Mouse (Mus musculus) midbrain, embryonic 15.5 days (tissue): ENCODE results near the gene Nrxn2. TPM values are rescaled to one million over a fixed set of nuclear protein-coding genes. Genes with fewer than 3 reads are reported as not detected.
A peak's percentile ranks its signal among the peaks of the same experiment; 100 is the strongest.

Experiments used
- ATAC-seq: fragments of 200-750 bp; cut with Nextera tagmentation; replicated peaks from 2 replicates; pipeline ENCODE4 v1.8.0; 2017; ENCODE audit warnings: moderate TSS enrichment
- H3K27ac ChIP-seq: fragments of 300-500 bp; sonication (generic); 2 replicates; pipeline ENCODE4 v1.5.1; 2015; ENCODE audit warnings: mild to moderate bottlenecking, inconsistent platforms
- H3K27me3 ChIP-seq: fragments of 300-500 bp; sonication (generic); replicated peaks from 2 replicates; pipeline ENCODE4 v1.6.1; 2015; ENCODE audit warnings: inconsistent platforms
- H3K36me3 ChIP-seq: fragments of 300-500 bp; sonication (generic); replicated peaks from 2 replicates; pipeline ENCODE4 v1.6.1; 2015; ENCODE audit warnings: inconsistent platforms
- H3K4me1 ChIP-seq: fragments of 300-500 bp; sonication (generic); 2 replicates; pipeline ENCODE4 v1.6.1; 2015; ENCODE audit warnings: inconsistent platforms
- H3K4me2 ChIP-seq: fragments of 300-500 bp; sonication (generic); 2 replicates; pipeline ENCODE4 v1.6.1; 2015; ENCODE audit warnings: inconsistent platforms, mild to moderate bottlenecking, moderate library complexity
- H3K4me3 ChIP-seq: fragments of 300-500 bp; sonication (generic); 2 replicates; pipeline ENCODE4 v1.5.1; 2015; ENCODE audit warnings: mild to moderate bottlenecking, inconsistent platforms
- H3K9ac ChIP-seq: fragments of 300-500 bp; sonication (generic); 2 replicates; pipeline ENCODE4 v1.6.1; 2015; ENCODE audit warnings: mild to moderate bottlenecking, inconsistent platforms
- H3K9me3 ChIP-seq: fragments of 300-500 bp; sonication (generic); 2 replicates; pipeline ENCODE4 v1.6.1; 2016; ENCODE audit warnings: inconsistent platforms
- WGBS: fragments of 180-500 bp; shearing (Covaris S2); methylation state at CpG from one replicate; pipeline ENCODE4 v1.1.7; 2015; ENCODE audit warnings: mixed read lengths; 5-methylcytosine and 5-hydroxymethylcytosine counted together
- polyA plus RNA-seq: library from polyadenylated mRNA; unstranded; fragments of >200 nt; fragmentation: Nextera tagmentation; extraction: Ambion mirVana; gene quantifications from 2 replicates; pipeline ENCODE4 v1.2.1, GENCODE M21; 2015

The Nrxn2 gene
- polyA plus RNA-seq, 1 experiment from 2014 or later: 44.6 TPM

- no peak for ATAC-seq
- Histone ChIP-seq H3K4me3 (no peak overlapping the region), H3K27me3 (no peaks in the 10 kb centered on the region), H3K4me2 (no peak overlapping the region), H3K36me3 (no peaks in the 10 kb centered on the region), H3K4me1 (peaks cover 95% of the 10 kb centered on the region), H3K9ac (peak overlapping the region; percentile 4; the same call in 1 of the 2 replicates), H3K9me3 (no peaks in the 10 kb centered on the region), H3K27ac (peak overlapping the region; percentile 90)
- WGBS: 48% methylated on average over 5 of the region's 5 CpGs
Observed at GRCm38 (mm10) chr19:6448752-6449151, 30.2 kb downstream of the Nrxn2 start.

GRCm38 (mm10) chr19:6449841-6450240, 31.3 kb downstream of the Nrxn2 start:
- no peak overlapping the region for H3K27ac ChIP-seq
- WGBS: 72% methylated on average over 7 of the region's 7 CpGs
- ATAC-seq: no peak
- H3K36me3 ChIP-seq: no peaks in the 10 kb centered on the region
- H3K9me3 ChIP-seq: no peaks in the 10 kb centered on the region
- peaks cover 96% of the 10 kb centered on the region for H3K4me1 ChIP-seq
- H3K27me3 ChIP-seq: no peaks in the 10 kb centered on the region
- no peak overlapping the region for H3K9ac ChIP-seq
- H3K4me3 ChIP-seq: no peak overlapping the region
- no peak overlapping the region for H3K4me2 ChIP-seq

GRCm38 (mm10) chr19:6452030-6452494, 33.5 kb downstream of the Nrxn2 start:
- Histone ChIP-seq H3K4me1 (peaks cover 76% of the 10 kb centered on the region), H3K27ac (peak overlapping the region; percentile 83), H3K9ac (no peak overlapping the region), H3K36me3 (0 out of 2 replicates have a peak, but pooled peaks cover 8% of the 10 kb centered on the region), H3K4me3 (no peak overlapping the region), H3K27me3 (no peaks in the 10 kb centered on the region), H3K4me2 (no peak overlapping the region; the same call in 1 of the 2 replicates), H3K9me3 (no peaks in the 10 kb centered on the region)
- WGBS: 15% methylated on average over 6 of the region's 6 CpGs
- peak; percentile 58 for ATAC-seq

GRCm38 (mm10) chr19:6452672-6453310, 34.3 kb downstream of the Nrxn2 start:
- Histone ChIP-seq H3K4me2 (peak overlapping the region; percentile 4), H3K4me1 (peaks cover 69% of the 10 kb centered on the region), H3K27me3 (no peaks in the 10 kb centered on the region), H3K36me3 (peaks cover 15% of the 10 kb centered on the region; the same call in 1 of the 2 replicates), H3K9ac (peak overlapping the region; percentile 27), H3K27ac (peak overlapping the region; percentile 83), H3K4me3 (no peak overlapping the region), H3K9me3 (no peaks in the 10 kb centered on the region)
- peak; percentile 29 for ATAC-seq
- WGBS: 26% methylated on average over 9 of the region's 9 CpGs

- 55% methylated on average over 8 of the region's 8 CpGs for WGBS
- peak overlapping the region; percentile 83 for H3K27ac ChIP-seq
- H3K27me3 ChIP-seq: no peaks in the 10 kb centered on the region
- H3K4me3 ChIP-seq: no peak overlapping the region
- ATAC-seq: peak; percentile 21
- no peaks in the 10 kb centered on the region for H3K9me3 ChIP-seq
- peaks cover 63% of the 10 kb centered on the region for H3K4me1 ChIP-seq
- H3K4me2 ChIP-seq: peak overlapping the region; percentile 4
- peak overlapping the region; percentile 27 for H3K9ac ChIP-seq
- H3K36me3 ChIP-seq: peaks cover 20% of the 10 kb centered on the region; the same call in 1 of the 2 replicates
Observed at GRCm38 (mm10) chr19:6453349-6453748, 34.8 kb downstream of the Nrxn2 start.

GRCm38 (mm10) chr19:6454041-6454720, 35.6 kb downstream of the Nrxn2 start:
- H3K4me2 ChIP-seq: no peak overlapping the region
- H3K9ac ChIP-seq: 0 out of 2 replicates have a peak overlapping the region, but pooled peaks have one; percentile 19
- no peaks in the 10 kb centered on the region for H3K27me3 ChIP-seq
- no peak for ATAC-seq
- peaks cover 28% of the 10 kb centered on the region for H3K36me3 ChIP-seq
- H3K4me3 ChIP-seq: no peak overlapping the region
- WGBS: 69% methylated on average over 10 of the region's 10 CpGs
- H3K9me3 ChIP-seq: no peaks in the 10 kb centered on the region
- H3K27ac ChIP-seq: peak overlapping the region; percentile 83
- peaks cover 56% of the 10 kb centered on the region for H3K4me1 ChIP-seq

- Histone ChIP-seq H3K9ac (no peak overlapping the region), H3K4me3 (no peak overlapping the region), H3K4me2 (no peak overlapping the region), H3K36me3 (peaks cover 34% of the 10 kb centered on the region), H3K27ac (no peak overlapping the region), H3K27me3 (no peaks in the 10 kb centered on the region), H3K4me1 (peaks cover 29% of the 10 kb centered on the region), H3K9me3 (no peaks in the 10 kb centered on the region)
- ATAC-seq: no peak
- 87% methylated on average over 6 of the region's 6 CpGs for WGBS
Observed at GRCm38 (mm10) chr19:6459504-6459903, 41.0 kb downstream of the Nrxn2 start.

- H3K4me3 ChIP-seq: no peak overlapping the region
- no peak overlapping the region for H3K9ac ChIP-seq
- H3K27me3 ChIP-seq: no peaks in the 10 kb centered on the region
- ATAC-seq: no peak
- 42% methylated on average over 6 of the region's 6 CpGs for WGBS
- no peak overlapping the region for H3K4me2 ChIP-seq
- peaks cover 38% of the 10 kb centered on the region for H3K4me1 ChIP-seq
- peaks cover 19% of the 10 kb centered on the region for H3K36me3 ChIP-seq
- H3K27ac ChIP-seq: no peak overlapping the region
- H3K9me3 ChIP-seq: no peaks in the 10 kb centered on the region
Observed at GRCm38 (mm10) chr19:6462841-6463240, 44.3 kb downstream of the Nrxn2 start.

GRCm38 (mm10) chr19:6464306-6465071, 46.0 kb downstream of the Nrxn2 start:
- no peak overlapping the region for H3K9ac ChIP-seq
- peak overlapping the region; percentile 72 for H3K27ac ChIP-seq
- H3K4me3 ChIP-seq: no peak overlapping the region
- H3K4me2 ChIP-seq: no peak overlapping the region
- H3K4me1 ChIP-seq: peaks cover 42% of the 10 kb centered on the region
- 0 out of 2 replicates have a peak, but pooled peaks cover 3% of the 10 kb centered on the region for H3K36me3 ChIP-seq
- no peaks in the 10 kb centered on the region for H3K9me3 ChIP-seq
- peak; percentile 68 for ATAC-seq
- 34% methylated on average over 10 of the region's 10 CpGs for WGBS
- H3K27me3 ChIP-seq: no peaks in the 10 kb centered on the region

GRCm38 (mm10) chr19:6465090-6465489, 46.6 kb downstream of the Nrxn2 start:
- H3K36me3 ChIP-seq: 0 out of 2 replicates have a peak, but pooled peaks cover 1% of the 10 kb centered on the region
- ATAC-seq: peak; percentile 59
- peak overlapping the region; percentile 72 for H3K27ac ChIP-seq
- H3K4me1 ChIP-seq: peaks cover 42% of the 10 kb centered on the region
- no peaks in the 10 kb centered on the region for H3K9me3 ChIP-seq
- H3K9ac ChIP-seq: no peak overlapping the region
- WGBS: 13% methylated on average over 5 of the region's 5 CpGs
- H3K4me2 ChIP-seq: no peak overlapping the region
- H3K27me3 ChIP-seq: no peaks in the 10 kb centered on the region
- H3K4me3 ChIP-seq: no peak overlapping the region

- H3K4me2 ChIP-seq: no peak overlapping the region
- no peaks in the 10 kb centered on the region for H3K36me3 ChIP-seq
- H3K4me1 ChIP-seq: peaks cover 42% of the 10 kb centered on the region
- H3K27ac ChIP-seq: no peak overlapping the region
- H3K4me3 ChIP-seq: no peak overlapping the region
- H3K27me3 ChIP-seq: no peaks in the 10 kb centered on the region
- WGBS: 96% methylated on average over 3 of the region's 3 CpGs
- no peak overlapping the region for H3K9ac ChIP-seq
- no peak for ATAC-seq
- no peaks in the 10 kb centered on the region for H3K9me3 ChIP-seq
Observed at GRCm38 (mm10) chr19:6466945-6467344, 48.4 kb downstream of the Nrxn2 start.

GRCm38 (mm10) chr19:6467374-6467979, 48.9 kb downstream of the Nrxn2 start:
- WGBS: 88% methylated on average over 15 of the region's 15 CpGs
- Histone ChIP-seq H3K4me2 (no peak overlapping the region), H3K36me3 (peaks cover 5% of the 10 kb centered on the region; the same call in 1 of the 2 replicates), H3K4me1 (peaks cover 37% of the 10 kb centered on the region), H3K9me3 (no peaks in the 10 kb centered on the region), H3K4me3 (no peak overlapping the region), H3K27ac (no peak overlapping the region), H3K27me3 (no peaks in the 10 kb centered on the region), H3K9ac (no peak overlapping the region)
- no peak for ATAC-seq
